Mouse (Mus musculus) retina, embryonic 14.5 days (tissue): ENCODE data around the gene Olfr777.
"Not testable (repeated sequence)": the region's sequence is repeated elsewhere in the genome, so short reads cannot be mapped to it uniquely, and the experiment has no call there.

Source experiments
- DNase-seq: peaks from one replicate; pipeline ENCODE4 v3.0.0-alpha.2; 2015; ENCODE audit warnings: low spot score

Olfr777 gene

DNA sequence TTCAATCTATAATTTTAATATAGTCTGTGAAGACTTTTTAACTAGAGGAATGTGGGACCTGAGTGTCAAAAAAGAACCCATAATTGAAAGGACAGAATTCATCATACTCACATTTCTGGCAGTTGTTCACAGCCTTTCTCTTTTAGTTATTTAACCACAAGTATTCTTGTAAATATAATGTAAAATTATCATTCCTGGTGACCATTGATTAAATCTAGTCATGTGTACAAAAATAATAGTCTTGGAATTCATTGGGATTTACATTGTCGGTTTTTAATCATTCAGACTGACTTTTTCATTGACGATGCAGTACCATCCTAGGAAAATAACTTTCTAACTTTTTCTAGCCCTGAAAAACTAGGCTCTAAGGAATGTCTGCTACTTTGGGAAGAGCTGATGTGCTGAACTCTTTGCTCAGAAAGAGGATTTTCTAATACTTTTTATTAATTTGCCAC, at the start of gene Olfr777:
Olfr777 (minus strand) TSS at position 405 of the 455 bp plus-strand sequence.
- DNase-seq: no peak

DNA sequence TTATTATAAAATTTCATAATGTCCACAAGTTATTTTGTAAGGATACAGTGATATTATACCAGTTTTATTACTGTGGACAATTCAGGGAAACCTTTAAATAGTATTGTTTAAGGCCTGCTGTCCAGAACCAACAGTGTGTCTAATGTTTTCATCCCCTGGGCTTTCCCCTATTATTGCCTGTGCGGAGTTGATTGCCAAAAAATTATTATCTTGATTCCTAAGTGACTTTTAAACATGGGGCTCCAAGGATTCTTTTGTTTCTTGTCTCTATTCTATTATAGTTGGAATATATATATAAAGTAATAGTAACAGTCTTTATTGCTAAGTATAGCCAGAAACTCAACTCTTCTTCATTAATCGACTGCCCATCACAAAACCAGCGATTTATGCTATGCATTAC, 46.5 kb upstream of the Olfr777 start, which contains the start of gene Olfr780:
Olfr780 (plus strand) TSS at position 301 of the 400 bp plus-strand sequence.
- no peak for DNase-seq

DNA sequence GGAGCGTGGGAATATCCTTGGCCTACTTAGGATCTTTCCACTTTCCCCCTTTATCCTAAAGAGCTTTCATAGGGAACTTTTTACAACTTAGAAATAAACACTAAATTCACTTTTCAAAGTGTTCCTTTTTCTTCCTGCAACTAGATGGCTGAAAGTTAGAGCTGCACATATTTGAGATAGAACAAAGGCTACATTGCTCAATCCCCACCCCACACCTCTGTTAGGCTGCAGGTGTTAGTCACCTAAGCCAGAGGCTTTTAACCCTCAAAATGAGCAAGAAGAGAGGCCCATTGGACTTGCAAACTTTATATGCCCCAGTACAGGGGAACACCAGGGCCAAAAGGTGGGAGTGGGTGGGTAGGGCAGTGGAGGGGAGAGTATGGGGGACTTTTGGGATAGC, 42.2 kb upstream of the Olfr777 start:
- not testable (repeated sequence) for DNase-seq

DNA sequence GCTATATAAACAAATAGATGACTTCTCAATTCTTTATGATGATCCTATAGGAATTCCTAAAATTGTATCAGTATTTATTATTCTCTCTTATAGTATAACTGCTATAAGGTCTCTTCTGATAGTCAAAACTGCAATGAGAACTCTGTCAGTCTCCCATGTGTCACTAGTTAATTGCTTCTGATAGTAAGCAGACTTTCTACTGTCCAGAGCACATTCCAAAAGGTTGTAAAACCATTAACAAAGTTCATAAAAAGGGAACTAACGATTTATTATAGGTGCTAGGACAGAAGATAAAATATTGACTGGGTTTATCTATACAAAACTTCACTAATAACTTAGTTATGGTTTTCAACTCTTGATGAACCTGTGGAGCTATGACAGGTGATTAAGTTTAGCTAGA, 41.7 kb upstream of the Olfr777 start:
- DNase-seq: not testable (repeated sequence)

DNA sequence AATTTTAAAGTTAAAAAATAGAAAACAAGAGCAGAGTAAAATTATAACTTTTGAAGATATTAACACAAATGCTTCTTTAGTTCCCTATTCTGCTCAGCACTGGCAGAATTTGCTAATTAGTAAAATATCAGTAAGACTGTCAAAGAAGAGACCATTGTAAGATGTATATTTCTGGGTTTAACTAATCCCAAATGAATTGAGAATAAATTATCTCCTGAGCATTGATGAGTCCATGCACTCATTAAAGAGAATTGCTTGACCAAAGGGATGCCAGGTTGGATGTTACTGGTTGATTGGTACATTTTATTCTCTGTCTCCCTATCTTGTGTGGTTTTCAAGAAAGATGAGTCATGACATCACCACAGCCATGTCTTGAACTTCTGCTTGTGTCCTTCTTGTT, 12.5 kb downstream of the Olfr777 start, which contains the start of gene Olfr776:
Olfr776 (plus strand) TSS at position 301 of the 400 bp plus-strand sequence.
- no peak for DNase-seq

DNA sequence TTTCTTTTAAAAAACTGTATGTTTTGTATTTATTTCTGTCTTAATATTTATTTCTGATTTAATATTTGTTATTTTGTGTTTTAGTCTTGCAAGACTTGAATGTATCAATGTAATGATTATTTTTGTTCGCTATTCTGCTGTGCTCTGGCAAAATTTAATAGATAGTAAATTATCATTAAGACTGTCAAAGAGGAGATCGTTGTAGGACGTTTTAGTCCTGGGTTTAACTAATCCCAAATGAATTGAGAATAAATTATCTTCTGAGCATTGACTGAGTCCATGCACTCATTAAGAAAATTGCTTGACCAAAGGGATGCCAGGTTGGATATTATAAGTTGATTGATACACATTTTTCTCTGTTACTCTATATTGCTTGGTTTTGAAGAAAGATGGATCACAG, 23.2 kb downstream of the Olfr777 start, which contains the start of gene Olfr775:
Olfr775 (plus strand) TSS at position 301 of the 400 bp plus-strand sequence.
- DNase-seq: no peak

DNA sequence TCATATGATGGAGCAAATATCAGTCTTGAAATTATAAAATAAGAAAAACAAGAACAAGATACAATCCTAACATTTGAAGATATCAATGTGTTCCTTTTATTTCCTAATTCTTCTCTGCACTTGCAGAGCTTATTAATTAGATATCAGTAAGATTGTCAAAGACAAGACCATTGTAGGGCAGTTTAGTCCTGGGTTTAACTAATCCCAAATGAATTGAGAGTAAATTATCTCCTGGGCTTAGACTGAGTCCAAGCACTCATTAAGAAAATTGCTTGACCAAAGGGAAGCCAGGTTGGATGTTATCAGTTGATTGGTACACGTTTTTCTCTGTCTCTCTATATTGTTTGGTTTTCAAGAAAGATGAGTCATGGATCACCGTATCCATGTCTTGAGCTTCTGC, 35.4 kb downstream of the Olfr777 start, which contains the start of gene Olfr774:
Olfr774 (plus strand) TSS at position 301 of the 400 bp plus-strand sequence.
- DNase-seq: no peak

DNA sequence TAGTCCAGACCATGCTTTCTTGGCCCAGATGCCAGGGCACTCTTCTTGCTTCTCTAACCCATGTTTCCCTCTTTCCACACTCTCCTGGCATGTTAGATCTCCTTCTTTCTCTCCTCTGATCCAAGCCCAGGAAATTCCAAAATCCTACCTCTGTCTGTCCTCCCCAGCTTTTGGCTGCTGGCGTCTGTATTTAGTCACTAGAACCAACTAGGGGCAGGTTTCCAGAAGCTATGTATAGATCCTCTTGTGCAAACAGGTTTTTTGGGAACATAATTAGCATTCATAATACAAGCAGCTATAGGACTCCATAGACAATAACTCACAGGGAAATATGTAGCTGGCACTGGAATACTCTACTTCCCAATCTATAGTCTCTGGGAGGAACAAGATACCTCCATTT, 40.5 kb downstream of the Olfr777 start:
- no peak for DNase-seq
